14 mouse cellular contexts compared by ENCODE assay signal in the genomic region with DNA sequence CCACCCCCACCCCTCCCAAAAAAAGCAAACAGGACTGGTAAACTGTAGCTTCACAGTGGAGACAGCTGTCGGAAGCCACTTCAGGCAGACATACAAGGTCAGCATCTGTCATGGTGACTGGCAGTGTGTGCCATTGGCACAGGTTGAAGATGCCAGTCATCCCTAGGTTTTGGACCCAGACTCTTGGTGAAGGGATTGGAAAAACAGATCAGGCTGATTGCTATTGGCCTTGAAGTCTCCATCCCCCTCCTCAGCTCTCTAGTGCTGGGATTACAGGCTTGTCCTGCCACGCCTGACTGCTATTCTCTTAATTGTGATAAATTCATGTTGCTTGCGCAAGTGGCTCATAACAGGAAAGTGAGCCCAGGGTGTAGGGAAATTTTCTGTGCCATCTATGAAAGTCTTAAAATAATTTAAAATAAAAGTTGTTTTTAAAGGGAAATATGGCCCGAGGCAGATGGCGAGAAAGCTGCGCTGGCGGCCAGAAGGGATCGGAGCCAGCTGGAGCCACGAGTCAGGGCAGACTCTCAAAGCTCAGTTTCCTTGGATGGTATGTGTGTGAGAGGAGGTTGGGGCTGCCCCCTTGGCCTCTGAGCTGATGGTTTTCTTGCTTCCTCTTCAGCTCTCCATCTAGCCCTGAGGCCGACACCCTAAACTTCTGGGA. TPM values are rescaled to one million over a fixed set of nuclear protein-coding genes. Genes with fewer than 3 reads are reported as not detected.
DNase-seq lines count a peak whose midpoint lies in the region; ATAC-seq and TF ChIP-seq lines count a peak whose summit lies in the region.
"Had no signal": no experiment of that assay in that cellular context is flagged by ENCODE, and none has a peak within 500 bp of the region (broad histone marks: within the 10 kb centered on the region; RNA-seq: fewer than 3 reads in every experiment).

No protein-coding gene starts in this region.

- TF ChIP-seq CTCF in brain, embryonic 14.5 days (IDR thresholded peaks at IDR 0.05; ENCODE audit: borderline replicate concordance, extremely low read depth, insufficient read depth, insufficient read length), result no peak

- no peak overlapping the region for H3K27ac ChIP-seq in intestine, embryonic 15.5 days
- H3K27ac ChIP-seq: embryonic facial prominence, embryonic 12.5 days; heart, embryonic 13.5 days had no signal

- no peaks in the 10 kb centered on the region for H3K36me3 ChIP-seq in intestine, embryonic 15.5 days
- H3K36me3 ChIP-seq: embryonic facial prominence, embryonic 12.5 days; heart, embryonic 13.5 days had no signal

- H3K9ac ChIP-seq in intestine, embryonic 15.5 days, result no peak overlapping the region
- H3K9ac ChIP-seq: embryonic facial prominence, embryonic 12.5 days; heart, embryonic 13.5 days had no signal

- no peaks in the 10 kb centered on the region for H3K9me3 ChIP-seq in intestine, embryonic 15.5 days
- H3K9me3 ChIP-seq: embryonic facial prominence, embryonic 12.5 days; heart, embryonic 13.5 days had no signal

- H3K4me1 ChIP-seq in intestine, embryonic 15.5 days (replicated peaks), result no peaks in the 10 kb centered on the region

- H3K4me2 ChIP-seq in intestine, embryonic 15.5 days (replicated peaks), result no peak overlapping the region
- H3K4me2 ChIP-seq: embryonic facial prominence, embryonic 12.5 days; heart, embryonic 13.5 days had no signal

- peak; percentile 66 for DNase-seq in layer of hippocampus, adult 11-12 months (ENCODE audit: low spot score)
- no peak for DNase-seq in layer of hippocampus, postnatal 25 days (ENCODE audit: extremely low spot score in 1 of 2, low spot score in 1 of 2)
- DNase-seq in brain, embryonic 14.5 days (ENCODE audit: low read depth), result peak; percentile 59
- DNase-seq in cerebellum, adult 9-10 months, result peak; percentile 80
- peak; percentile 49 to 68 for DNase-seq in layer of hippocampus, adult 8-10 months (ENCODE audit: low spot score in 2 of 2)
- DNase-seq in spleen, adult 18-20 months, result no peak
- DNase-seq: kidney, postnatal 4 days; lung, postnatal 4 days had no signal

- ATAC-seq in intestine, embryonic 15.5 days, result no peak
- ATAC-seq in activated CD4-positive, CD25-positive, alpha-beta regulatory T cell, adult 4 months, result no peak
- ATAC-seq: intestine, embryonic 16.5 days had no signal

- H3K27me3 ChIP-seq in intestine, embryonic 15.5 days (replicated peaks), result no peaks in the 10 kb centered on the region
- H3K27me3 ChIP-seq: CH12.LX; embryonic facial prominence, embryonic 12.5 days; heart, embryonic 13.5 days had no signal

- no peak overlapping the region for H3K4me3 ChIP-seq in intestine, embryonic 15.5 days (replicated peaks)
- H3K4me3 ChIP-seq: embryonic facial prominence, embryonic 12.5 days; heart, embryonic 13.5 days had no signal

- no peak for TF ChIP-seq POLR2A in brain, embryonic 14.5 days (IDR thresholded peaks at IDR 0.05; ENCODE audit: borderline replicate concordance, extremely low read depth, insufficient read depth, insufficient read length, poor library complexity, severe bottlenecking)

- WGBS in intestine, embryonic 15.5 days, result 75% methylated on average over 10 of the region's 10 CpGs

RNA-seq across cellular contexts. Expression of a gene that starts 44.9 kb away (rescaled TPM):
- total RNA-seq in layer of hippocampus, postnatal 25 days (2021), result under 1 TPM; 0.25 to 0.49 TPM
- polyA plus RNA-seq in brain, embryonic 14.5 days (2012; rRNA removed), result not detected in 2 replicates
- total RNA-seq in layer of hippocampus, adult 8-10 months (2022), result under 1 TPM in 3 of 4 experiments, not detected in 1; 0.16 to 0.20 (median 0.18) TPM
- 0.19 and 0.57 TPM in 2 replicates for polyA plus RNA-seq in intestine, embryonic 15.5 days (2015; fragmentation: Nextera tagmentation; extraction: Ambion mirVana)
- polyA plus RNA-seq in activated CD4-positive, CD25-positive, alpha-beta regulatory T cell, adult 4 months (2017; shearing (Covaris generic)), result 100 to 1,000 TPM; 365 to 512 TPM
- polyA plus RNA-seq: embryonic facial prominence, embryonic 12.5 days had no signal

RNA-seq across cellular contexts. Expression of a gene that starts 46.1 kb away (rescaled TPM):
- total RNA-seq in layer of hippocampus, postnatal 25 days (2021), result under 1 TPM in 1 of 2 experiments, not detected in 1; 0.16 TPM
- polyA plus RNA-seq in brain, embryonic 14.5 days (2012; rRNA removed), result 0.16 and 0.20 TPM in 2 replicates
- under 1 TPM in 3 of 4 experiments, not detected in 1; 0.14 to 0.59 (median 0.58) TPM for total RNA-seq in layer of hippocampus, adult 8-10 months (2022)
- 0.10 and 0.13 TPM in 2 replicates for polyA plus RNA-seq in intestine, embryonic 15.5 days (2015; fragmentation: Nextera tagmentation; extraction: Ambion mirVana)
- polyA plus RNA-seq in activated CD4-positive, CD25-positive, alpha-beta regulatory T cell, adult 4 months (2017; shearing (Covaris generic)), result 100 to 1,000 TPM; 406 to 482 TPM
- polyA plus RNA-seq: intestine, embryonic 16.5 days had no signal

RNA-seq across cellular contexts. Expression of a gene that starts 54.6 kb away (rescaled TPM):
- 1 to 10 TPM; 1.1 to 1.9 TPM for total RNA-seq in layer of hippocampus, postnatal 25 days (2021)
- 0.61 and 1.0 TPM in 2 replicates for polyA plus RNA-seq in brain, embryonic 14.5 days (2012; rRNA removed)
- 10 to 100 TPM in 2 of 4 experiments, 1 to 10 TPM in 2; 1.1 to 19.4 (median 6.8) TPM for total RNA-seq in layer of hippocampus, adult 8-10 months (2022)
- 0.30 and 0.65 TPM in 2 replicates for polyA plus RNA-seq in intestine, embryonic 15.5 days (2015; fragmentation: Nextera tagmentation; extraction: Ambion mirVana)
- 1 to 10 TPM; 3.8 to 6.2 TPM for polyA plus RNA-seq in activated CD4-positive, CD25-positive, alpha-beta regulatory T cell, adult 4 months (2017; shearing (Covaris generic))

Comparison
In these comparisons a context has a peak if more than half of its experiments do, and no peak if none do; other contexts are left out.
1. DNase-seq: peak in layer of hippocampus, adult 11-12 months (single experiment), brain, embryonic 14.5 days (single experiment), cerebellum, adult 9-10 months (single experiment) and layer of hippocampus, adult 8-10 months (2 of 2); none in layer of hippocampus, postnatal 25 days (0 of 2) and spleen, adult 18-20 months (0 of 2).
2. RNA of a gene that starts 44.9 kb away (polyA plus RNA-seq): 365 to 512 TPM in activated CD4-positive, CD25-positive, alpha-beta regulatory T cell, adult 4 months; 0.19 to 0.57 TPM in intestine, embryonic 15.5 days and not detected in brain, embryonic 14.5 days; every median in the first group is over 100 times any median in the second.
3. RNA of a gene that starts 46.1 kb away (polyA plus RNA-seq): 406 to 482 TPM in activated CD4-positive, CD25-positive, alpha-beta regulatory T cell, adult 4 months; 0.16 to 0.20 TPM in brain, embryonic 14.5 days and 0.10 to 0.13 TPM in intestine, embryonic 15.5 days; every median in the first group is over 100 times any median in the second.